Mouse (Mus musculus) thymus, postnatal 14 days (tissue): ENCODE data around the gene Ctnna3.
"Not testable (repeated sequence)": the region's sequence is repeated elsewhere in the genome, so short reads cannot be mapped to it uniquely, and the experiment has no call there.

ENCODE experiments used
- DNase-seq: peaks from one replicate; pipeline ENCODE4 v3.0.0; 2021

Ctnna3 gene

DNA sequence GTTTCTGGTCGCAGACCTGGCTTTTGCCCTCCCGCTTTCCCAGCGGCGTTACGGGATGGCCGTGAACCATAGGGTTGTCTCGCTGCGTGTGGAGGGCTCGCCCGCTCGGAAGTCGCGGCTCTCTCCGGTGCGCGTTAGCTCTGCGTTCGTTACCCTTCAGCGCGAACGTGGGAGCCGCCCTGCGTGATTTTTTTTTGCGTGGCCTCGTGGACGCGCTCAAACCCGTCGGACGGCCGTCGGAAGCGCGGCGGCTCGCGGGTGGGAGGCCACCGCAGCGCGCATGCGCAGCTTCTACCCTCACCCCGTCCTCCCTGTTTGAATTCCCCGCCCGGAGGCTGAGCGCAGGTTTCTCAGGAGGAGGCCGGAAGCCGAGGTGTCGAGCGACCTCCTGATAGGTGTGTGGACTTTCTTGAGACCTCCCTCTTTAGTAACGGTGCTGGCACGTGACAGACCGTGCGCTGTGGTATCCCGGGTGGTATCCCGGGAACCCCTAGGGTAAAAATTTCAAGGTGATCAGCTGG is at the start of gene Ctnna3:
Ctnna3 (plus strand) TSS at position 314 of the 521 bp plus-strand sequence.
- peak; percentile 93 for DNase-seq

DNA sequence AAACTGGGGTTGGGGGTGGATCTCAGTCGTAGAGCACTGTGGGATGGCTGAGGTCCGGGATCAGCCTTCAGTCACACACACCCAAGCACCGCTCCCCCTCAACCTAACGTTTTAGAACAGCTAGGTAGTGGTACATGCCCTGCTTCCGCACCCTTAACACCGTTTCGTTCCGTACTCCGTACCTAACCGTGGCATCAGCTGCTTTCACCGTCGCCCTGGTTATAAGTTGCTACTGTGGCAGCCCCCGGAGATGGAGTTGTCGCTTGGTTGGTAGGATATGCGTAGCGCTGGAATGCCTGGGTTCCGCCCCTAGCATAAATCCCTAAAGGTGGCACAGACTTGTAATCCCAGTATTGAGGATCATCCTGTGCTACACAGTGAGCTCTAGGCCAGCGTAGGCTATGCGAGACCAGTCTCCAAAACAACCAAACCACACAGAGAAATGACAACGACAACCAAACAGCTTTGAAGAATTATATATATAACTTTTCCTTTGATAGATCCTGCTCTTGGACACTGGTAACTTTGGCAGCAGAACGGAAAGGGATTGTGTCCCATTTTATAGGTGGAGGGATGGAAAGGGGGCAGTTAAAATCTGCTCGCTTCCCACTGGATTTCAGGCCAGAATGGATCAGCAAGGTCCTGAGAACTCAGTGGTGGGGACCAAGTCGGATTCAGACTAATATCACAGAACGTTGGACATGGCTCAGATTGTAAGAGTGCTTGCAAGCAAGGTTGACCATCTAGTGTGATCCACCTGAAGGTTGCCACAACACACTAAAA is 48.2 kb upstream of the Ctnna3 start, which contains the start of gene Sirt1:
Sirt1 (minus strand) TSS at position 207 of the 783 bp plus-strand sequence.
- DNase-seq = peak; percentile 55

DNA sequence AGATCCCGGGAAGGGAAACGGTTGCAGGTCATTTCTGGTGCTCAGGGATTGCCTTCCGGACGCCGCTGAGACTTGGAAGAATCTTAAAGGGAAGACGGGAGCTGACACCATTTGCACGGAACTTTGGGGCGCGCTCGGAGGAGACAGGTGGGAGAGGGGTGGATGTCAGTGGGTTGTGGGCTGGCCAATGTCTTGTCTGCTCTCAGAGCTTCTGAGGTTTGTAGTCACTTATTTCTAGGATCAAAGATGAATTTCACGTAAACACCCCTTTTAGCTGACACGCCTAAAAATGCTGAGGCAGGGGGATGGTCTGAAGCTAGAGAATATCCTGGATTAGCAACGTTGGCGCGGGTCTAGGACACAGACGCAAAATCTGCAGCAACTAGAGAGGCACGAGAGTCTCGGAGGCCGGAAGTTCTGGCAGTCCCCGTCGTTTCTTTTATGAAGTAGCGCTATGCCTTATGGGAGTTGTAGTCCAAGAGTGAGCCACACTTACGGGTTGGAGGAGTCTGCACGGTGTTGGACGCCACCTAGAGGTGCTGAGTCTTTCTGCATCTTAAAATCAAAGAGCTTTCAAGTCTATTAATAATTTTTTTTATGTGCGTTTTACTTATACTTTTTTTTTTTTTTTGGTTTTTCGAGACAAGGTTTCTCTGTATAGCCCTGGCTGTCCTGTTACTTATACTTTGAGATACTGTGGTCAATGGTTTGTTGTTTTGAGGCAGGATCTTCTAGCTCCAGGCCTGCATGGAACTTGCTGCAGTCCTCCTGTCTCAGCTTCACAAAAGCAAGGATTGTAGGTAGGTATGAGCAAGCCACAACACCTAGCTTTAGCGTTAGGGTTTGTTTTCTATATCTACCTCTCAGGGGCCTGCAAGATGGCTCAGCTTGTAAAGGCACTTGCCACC is 47.3 kb upstream of the Ctnna3 start, which contains the start of gene Dnajc12:
Dnajc12 (plus strand) TSS at position 72 of the 908 bp plus-strand sequence.
- DNase-seq = peak; percentile 86

DNA sequence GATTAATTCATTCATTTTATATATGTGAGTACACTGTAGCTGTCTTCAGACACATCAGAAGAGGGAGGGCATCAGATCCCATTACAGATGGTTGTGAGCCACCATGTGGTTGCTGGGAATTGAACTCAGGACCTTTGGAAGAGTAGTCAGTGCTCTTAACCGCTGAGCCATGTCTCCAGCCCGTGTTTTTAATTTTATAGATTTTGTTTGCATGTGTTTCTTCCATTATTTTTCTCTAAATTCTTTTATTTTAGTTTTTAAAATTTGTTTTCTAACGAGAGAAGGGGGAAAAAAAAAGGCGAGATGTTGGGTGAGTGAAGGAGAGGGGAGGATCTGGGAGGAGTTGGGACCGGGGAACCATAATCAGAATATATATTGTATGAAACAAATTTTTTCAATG is 44.0 kb upstream of the Ctnna3 start:
- not testable (repeated sequence) for DNase-seq

DNA sequence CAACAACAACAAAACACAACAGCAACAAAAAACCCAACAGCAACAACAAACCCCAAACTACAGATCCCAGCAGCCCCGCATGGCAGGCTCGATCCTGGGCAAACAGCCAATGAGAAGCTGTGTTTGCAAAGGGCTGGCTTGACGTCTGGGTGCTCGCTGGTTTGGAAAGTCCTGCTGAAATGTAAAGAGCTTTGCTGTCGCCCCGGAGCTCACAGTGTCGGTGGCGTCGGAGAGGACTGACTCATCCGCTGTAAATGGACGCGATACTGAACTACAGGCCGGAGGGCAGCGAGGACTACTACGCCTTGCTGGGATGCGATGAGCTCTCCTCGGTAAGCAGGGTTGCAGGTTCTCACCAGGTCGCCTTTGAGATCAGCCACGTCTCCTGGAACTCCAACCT is 43.5 kb upstream of the Ctnna3 start:
- DNase-seq = peak; percentile 76

DNA sequence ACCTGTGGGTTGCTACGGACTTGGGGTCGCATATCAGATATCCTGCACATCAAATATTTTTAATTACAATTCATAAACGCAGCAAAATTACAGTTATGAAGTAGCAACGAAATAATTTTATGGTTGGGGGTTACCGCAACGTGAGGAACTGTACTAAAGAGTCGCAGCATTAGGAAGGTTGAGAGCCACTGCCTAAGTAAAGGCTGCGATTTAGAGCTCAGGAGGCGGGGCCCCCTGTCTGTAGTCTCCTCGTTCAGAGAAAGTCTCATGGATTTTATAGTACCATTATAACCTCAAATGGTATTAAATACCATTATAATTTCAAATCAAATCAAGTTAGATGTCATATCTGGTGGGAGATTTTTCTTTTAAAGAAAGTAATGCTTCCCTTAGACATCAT is 42.9 kb upstream of the Ctnna3 start:
- DNase-seq = no peak

DNA sequence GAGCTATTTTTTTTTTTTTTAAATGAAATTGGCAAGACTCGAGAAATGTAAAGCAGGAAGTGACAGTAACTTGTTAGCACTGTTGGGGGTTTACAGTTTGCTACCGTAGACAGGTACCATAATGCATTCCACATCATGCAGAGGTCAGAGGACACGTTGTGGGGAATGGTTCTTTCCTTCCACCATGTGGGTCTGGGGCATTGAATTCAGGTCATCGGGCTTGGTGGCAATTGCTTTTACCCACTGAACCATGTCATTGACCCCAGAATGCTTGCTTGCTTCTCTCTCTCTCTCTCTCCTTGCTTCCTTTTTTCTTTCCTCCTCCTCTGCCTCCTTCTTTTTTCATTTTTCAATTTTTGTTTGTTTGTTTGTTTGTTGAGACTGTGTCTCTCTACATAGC is 41.0 kb upstream of the Ctnna3 start:
- DNase-seq = no peak

DNA sequence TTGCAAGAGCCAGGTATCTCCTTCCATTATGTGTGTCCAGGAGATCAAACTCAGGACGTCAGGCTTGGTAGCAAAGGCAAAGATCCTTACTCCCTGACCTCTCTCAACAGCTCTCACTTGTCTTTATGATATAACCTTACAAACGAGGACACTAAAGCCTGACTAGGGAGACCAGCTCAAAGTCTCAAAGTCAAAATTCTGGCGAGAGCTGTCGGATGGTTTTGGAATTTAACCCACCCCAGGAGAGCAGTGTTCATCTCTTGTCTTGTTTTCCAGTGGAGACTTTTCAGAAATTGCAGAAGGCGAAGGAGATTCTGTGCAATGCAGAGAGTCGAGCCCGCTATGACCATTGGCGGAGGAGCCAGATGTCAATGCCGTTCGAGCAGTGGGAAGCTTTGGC is 32.9 kb upstream of the Ctnna3 start:
- no peak for DNase-seq

DNA sequence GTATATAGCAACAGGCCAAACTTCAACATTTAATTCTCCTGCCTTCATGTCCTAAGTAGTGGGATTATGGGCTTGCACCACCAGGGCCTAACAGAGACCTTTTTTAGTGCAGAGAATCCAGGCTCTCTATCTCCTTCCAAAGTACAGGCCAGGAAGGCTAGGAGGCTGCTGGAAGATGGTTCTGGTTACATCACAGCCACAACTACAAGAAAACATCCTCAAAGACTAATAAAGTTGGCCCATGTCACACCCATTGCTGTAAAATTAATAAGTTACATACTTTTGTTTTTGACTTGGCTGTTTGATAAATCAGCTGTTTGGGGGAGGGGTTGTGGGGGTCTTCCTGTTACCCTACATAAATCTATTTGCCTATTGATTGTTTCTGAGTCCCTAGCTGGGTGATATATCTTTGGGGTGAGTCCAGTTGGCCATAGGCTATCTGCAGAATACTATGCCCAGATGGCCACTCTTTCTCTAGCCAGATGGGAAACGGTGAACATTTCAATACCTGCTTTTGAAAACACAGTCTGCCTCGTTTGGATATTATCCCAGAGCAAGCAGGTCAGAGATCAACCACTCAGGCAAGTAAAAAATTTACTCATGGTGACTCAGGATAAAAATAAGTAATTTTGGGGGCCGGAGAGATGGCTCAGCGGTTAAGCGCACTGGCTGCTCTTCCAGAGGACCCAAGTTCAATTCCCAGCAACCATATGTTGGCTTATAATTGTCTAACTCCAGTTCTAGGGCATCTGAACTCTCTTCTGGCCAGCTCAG is 27.0 kb upstream of the Ctnna3 start:
- DNase-seq = no peak

DNA sequence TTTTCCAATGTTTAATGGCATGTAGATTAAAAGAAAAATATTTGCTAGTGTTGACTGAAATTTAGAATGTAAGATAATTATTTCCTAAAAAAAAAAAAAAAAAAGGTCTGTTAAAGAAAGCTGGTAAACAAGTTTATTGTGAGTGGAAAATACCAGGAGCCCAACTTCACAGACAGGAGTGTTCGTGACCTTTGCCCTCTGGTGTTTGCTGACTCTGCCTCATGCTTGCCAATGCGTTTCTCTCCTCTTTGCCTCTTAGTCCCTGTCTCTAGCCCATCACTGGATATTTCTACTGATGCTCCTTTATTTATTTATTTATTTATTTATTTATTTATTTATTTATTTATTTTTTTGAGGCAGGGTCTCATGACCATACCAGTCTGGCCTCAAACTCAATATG is 26.3 kb upstream of the Ctnna3 start:
- DNase-seq = no peak

DNA sequence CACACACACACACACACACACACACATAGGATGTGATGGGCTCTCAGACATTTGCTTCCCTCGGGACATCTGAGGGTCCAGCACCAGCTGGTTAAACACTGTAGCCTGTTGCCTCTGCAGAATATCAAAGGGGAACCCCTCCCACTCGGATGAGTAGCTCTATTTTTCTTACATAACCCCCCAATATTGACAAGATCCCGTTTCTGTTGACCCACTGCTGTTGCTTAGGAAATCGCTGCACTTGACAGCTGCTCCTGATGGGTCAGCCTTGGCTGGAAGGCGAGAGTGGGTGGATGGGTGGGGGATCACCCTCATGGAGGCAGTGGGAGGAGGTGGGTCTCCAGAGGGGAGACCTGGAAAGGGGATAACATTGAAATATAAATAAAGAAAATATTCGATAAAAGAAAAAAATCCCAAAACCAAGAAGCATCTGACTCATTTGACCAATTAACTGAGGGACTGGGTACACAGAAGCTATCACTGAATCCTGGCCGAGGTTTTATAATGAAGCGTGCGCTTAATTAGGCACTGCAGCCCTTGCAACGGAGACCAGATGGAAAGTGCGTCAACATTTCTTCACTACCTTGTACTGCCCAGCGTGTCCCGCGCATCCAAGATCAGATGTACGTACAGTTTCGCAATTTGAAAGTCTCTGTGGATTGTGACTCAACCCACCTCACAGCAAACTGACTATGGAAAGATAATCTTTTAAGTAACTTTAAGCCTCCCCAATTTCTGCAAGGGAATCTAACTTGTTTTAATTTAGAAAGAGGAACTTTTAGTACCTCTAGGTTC is 19.5 kb upstream of the Ctnna3 start:
- no peak for DNase-seq

DNA sequence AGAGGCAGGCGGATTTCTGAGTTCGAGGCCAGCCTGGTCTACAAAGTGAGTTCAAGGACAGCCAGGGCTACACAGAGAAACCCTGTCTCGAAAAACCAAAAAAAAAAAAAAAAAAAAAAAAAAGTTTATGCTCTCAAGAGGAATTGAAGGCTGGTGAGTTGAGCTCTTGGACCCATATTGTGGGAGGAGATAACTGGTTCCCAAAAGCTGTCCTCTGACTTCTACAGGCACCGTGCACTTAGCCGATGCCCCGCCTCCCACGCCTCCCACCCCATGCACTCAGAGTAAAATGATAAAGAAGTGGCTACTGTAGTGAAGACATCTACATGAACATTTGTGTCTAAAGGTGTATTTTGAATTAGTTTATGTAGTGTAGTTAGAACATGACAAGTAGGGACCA is 18.2 kb upstream of the Ctnna3 start:
- not testable (repeated sequence) for DNase-seq

DNA sequence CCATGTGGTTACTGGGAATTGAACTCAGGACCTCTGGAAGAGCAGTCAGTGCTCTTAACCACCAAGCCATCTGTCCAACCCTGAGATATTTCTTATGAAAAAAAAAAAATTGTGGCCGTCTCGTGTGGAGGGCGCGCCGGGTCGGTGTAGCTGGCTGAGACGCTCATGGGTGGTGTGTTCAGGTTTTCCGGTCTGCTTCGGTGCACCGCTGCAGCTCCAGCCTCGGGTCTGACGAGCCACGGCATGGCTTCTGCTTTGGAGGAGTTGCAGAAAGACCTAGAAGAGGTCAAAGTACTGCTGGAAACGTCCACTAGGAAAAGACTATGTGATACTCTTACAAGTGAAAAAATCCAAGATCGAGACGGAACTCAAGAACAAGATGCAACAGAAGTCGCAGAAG is 17.1 kb upstream of the Ctnna3 start:
- no peak for DNase-seq

DNA sequence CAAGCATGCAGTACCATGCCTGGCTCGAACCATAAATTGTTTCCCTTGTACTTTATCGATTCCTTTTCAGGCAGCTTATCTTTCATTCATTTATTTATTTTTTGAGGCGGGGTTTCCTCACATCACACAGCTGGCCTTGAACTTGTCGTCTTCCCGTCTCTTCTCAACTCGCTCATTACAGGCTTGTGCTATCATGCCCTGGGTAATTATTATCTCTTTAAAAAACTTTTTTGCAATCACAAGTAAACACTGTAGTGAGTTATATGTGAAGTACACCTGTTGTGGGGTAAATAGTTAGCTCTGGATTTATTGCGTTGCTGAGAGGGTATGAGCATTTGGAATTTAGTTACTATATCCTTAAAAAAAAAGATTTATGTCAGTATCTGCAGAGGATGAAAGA is 14.6 kb upstream of the Ctnna3 start:
- DNase-seq = no peak

DNA sequence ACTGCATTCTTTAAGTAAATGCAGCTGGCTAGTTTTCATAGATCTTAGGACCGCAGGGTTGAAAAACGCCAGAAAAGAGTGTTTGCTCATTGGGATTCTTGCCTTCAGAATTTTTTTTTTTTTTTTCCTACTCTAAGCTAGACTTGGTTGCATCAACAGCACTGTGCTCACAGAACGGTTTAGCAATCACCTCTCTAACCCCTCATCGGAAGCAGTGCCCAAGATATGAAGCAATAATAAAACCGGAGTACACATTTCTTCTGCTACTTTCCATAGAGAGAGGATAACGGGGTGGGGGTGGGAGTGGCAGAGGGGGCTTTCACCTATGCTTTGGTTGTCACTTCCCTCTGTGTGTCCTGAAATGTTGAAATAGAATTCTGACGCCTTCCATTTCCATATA is 14.0 kb upstream of the Ctnna3 start:
- DNase-seq = no peak

DNA sequence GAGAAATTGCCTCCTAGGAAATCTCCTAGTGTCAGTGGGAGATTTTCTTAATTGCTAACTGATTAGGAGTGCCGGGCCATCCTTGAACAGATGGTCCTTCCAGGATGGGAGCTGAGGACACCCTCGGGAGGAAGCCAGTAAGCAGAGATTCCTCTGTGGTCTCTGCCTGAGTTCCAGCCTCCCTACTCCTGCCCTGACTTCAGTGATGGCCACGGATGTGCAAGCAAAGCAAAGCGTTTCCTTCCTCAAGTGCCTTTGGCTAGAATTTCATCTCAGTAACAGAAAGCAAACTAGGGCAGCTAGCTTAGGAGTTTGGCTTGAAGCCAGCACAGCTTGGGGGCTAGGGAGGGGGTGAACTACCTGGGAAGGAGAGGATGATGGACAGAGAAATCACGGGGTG is 12.8 kb upstream of the Ctnna3 start:
- no peak for DNase-seq

DNA sequence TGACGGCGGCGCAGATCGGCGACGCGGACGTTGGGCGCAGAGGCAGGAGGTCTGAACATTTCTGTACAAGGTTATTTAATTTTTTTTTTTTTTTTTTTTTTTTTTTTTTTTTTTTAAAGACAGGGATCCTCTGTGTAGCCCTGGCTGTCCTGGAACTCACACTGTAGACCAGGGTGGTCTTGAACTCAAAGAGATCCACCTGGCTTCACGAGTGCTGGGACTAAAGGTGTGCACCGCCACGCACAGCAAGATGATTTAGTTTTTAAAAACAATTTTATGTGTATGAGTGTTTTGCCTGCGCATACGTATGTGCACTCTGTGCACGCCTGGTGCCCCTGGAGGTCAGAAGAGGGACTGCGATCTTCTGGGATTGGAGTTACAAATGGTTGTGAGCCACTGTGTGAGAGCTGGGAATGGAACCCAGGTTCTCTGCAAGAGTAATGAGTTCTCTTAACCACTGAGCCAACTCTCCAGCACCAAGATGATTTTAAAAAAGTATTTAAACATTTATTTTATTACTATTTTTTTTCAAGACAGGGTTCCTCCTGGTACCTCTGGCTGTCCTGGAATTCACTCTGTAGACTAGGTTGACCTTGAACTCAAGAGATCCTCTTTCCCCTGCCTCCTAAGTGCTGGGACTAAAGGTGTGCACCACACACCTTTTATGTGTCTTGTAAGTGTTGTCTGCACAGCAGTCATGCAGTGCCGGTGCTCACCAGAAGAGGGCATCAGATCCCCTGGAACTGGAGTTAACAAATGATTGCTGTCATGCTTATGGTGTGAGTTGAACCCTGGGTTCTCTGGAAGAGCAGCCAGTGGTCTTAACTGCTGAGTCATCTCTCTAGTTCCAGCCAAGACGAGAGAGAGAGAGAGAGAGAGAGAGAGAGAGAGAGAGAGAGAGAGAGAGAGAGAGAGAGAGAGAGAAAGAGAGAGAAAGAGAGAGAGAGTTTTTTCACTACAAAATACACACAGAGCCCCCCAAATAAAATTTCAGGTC is 7.9 kb upstream of the Ctnna3 start, which contains the start of gene Gm7075:
Gm7075 (minus strand) TSS at position 51 of the 997 bp plus-strand sequence.
- peak; percentile 72 for DNase-seq

DNA sequence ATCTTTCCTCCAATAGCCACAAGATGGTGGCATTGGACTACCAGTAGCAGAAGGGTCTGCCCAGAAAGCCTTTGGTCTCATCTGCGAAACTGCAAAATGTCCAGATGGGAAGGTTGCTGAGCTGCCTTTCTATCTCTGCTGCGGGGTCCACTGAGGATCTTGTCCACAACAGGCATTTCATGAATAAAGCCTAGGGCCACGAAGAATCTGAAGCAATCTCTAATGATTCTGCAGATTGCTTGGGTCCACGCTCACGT is 7.2 kb upstream of the Ctnna3 start:
- DNase-seq = no peak

DNA sequence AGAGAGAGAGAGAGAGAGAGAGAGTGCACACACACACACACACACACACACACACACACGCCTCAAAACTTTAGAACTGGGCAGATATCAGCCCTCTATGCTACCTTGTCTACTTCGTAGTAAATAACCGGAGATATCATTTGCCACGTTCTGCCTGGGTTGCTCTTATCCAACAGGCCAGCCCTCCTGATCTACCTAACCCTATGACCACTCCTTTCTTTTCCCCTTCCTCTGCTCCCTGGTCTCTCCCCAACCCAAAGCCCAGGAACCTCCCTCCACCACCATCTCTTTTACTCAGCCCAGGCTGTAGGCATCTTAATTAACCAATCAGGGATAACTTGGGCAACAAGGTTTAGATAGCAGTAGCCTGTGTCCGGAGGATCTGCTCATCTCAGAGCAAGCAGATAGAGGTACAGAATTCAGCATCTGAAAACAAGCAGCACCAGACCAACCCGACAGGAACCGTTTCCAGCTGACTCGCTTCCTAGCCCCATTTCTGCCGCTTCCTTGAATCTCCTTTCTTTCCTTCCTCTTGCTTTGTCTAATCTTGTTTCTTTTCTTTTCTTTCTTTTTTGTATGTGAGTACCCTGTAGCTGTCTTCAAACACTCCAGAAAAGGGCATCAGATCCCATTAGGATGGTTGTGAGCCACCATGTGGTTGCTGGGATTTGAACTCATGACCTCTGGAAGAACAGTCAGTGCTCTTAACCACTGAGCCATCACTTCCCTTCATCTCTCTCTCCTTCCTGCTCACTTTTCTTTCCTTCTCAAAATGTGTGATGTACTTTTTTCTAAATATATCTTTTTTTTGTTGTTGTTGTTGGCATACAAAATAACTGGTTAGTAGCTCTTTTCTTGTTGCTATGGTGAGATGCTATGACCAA is 6.1 kb upstream of the Ctnna3 start:
- DNase-seq = no peak

DNA sequence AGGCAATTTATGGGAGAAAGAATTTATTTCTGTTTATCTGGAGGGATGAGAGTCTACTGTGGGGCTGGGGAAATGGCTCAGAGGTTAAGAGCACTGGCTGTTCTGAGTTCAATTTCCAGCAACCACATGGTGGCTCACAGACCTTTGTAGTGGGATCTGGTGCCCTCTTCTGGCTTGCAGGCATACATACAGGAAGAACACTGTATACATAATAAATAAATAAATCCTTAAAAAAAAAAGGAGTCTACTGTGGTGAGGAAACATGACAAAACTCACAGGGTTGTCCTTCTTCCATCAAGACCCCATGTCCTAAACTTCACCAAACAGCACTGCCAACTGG is 5.5 kb upstream of the Ctnna3 start:
- DNase-seq = peak; percentile 66
